Mouse (Mus musculus): ENCODE data around the gene Ryk.
A peak's percentile ranks its signal among the peaks of the same experiment; 100 is the strongest.

The Ryk gene

DNA sequence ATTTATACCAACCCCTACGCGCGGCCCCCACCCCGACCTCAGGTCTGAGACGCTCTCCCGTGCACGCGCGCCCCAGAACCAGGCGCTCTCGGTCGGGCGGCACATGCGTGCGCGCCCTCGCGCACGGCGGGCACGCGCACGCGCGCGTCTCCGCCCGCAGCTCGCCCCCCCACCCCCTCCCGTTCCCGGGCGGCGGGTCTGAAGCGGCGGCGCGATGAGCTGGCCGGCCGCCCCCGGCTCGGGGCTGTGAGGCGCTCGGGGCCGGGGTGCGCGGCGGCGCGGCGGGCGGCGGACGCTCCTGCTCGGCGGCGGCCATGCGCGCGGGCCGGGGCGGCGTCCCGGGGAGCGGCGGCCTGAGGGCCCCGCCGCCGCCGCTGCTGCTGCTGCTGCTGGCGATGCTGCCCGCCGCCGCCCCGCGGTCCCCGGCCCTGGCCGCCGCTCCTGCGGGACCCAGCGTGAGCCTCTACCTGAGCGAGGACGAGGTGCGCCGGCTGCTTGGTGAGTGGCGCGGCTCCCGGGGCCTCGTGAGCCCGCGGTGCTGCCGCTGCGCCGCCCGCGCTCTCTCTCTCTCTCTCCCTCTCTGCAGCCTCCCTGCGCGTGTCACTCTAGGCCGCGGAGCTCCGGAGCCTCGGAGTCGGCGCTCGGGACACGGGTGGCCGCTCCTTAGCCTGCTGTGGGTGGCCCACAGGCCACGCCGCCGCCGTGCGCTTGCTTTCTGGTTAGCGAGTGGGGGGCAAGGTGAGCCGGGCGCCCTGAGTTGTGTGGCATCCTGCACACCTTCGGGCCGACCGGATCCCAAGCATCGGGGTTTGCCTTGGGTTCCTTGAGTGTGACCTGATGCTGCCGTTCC lies at the start of gene Ryk:
Ryk (plus strand) TSS at position 176 of the 850 bp plus-strand sequence.
- peak; percentile 75 to 76 for DNase-seq (ENCODE audit: low spot score in 2 of 2)

DNA sequence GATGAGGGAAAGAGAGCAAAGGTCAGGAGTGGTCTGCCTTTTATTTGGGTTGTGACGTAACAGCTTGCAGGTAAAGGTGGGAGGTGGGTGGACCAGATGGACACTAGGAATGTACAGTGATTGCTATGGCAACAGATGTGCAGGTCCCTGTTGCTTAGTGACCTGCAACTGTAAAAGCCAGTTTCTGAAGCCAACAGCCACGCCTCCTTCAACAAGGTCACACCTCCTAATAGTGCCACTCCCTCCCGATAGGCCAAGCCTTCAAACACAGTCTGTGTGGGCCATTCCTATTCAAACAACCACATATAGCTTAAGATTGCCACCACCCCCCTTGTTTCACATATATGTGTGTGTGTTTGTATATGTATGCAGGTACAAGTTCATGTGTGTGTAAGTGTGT lies 45.2 kb upstream of the Ryk start:
- DNase-seq (ENCODE audit: low spot score in 2 of 2), result no peak

DNA sequence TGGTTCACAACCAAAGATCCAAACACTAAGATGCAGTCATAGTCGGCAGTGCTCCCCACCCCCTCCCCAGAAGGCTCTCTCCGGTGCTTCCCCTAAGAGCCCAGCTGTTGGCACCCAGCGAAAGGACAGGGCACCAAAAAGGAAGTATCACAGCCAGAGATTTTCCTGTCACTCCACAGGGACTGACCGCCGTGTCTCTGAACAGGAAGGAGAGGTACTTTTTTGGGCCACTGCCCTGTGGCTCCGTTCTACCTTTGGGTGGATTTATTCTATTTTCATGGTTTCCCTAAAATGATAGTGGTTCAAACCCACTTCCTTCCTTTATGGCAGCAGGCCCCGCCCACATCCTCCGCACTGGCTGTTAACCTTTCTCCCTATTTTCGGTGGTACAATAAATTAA lies 42.9 kb upstream of the Ryk start:
- no peak for DNase-seq (ENCODE audit: low spot score in 2 of 2)

DNA sequence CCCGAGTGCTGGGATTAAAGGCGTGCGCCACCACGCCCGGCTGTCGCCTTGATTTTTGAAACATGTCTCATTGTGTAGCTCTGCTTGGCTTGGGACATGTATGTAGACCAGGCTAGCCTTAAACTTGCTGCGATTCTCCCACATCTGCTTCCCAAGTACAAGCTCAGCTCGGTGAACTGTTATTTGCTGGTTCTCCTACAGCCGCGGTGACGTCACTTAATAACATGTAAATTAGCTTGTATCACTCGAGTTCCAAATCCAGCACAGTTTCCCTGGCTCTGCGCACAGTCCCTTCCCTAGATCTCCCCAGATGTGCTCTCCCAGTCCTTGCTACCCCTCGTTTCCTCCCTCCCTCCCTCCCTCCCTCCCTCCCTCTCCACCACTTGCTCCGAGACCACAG lies 41.9 kb upstream of the Ryk start:
- no peak for DNase-seq (ENCODE audit: low spot score in 2 of 2)

DNA sequence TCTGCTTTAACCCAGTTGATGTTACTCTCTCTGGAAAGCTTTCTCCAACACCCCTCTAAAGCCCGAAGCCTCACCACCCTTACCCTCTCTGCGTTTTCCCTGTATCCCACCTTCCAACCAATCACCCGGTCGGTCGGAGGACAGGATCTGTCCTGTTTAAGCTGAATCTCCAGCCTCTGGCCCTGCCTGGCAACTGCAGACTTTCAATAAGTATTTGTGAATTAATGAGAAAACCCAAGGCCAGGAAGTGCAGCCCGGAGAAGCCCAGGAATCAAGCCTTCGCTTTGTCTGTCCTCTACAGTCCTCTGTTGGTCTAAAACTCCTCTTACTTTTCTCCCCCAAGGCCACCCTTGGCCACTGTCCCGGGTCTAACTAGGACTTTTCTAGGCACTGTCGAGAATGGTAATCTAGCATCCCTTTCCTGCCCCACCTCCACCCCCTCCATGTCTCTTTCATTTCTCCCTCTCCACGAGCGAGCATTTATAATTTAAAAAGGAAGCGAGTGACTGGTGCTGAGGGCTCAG lies 41.4 kb upstream of the Ryk start:
- peak in 1 of 2 experiments; percentile 16 for DNase-seq (ENCODE audit: low spot score in 2 of 2)

DNA sequence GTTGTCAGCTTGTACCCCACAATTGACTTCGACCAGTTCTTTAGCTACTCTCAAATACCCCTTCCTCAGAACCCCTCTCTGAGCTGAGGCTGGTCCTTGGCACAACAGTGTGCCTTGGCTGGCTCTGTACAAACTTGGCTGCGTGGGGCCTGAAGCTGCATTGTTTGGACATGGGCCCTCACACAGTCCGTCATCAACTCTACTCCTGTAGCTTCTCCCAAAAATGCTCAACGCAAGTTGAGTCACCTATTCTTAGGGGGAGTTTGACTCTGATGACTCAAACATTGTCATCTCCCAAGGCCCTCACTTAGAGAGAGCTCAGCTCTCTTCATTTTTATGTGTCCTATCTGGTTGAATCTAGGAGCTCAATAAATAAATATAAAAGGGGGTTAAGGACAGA lies 36.3 kb upstream of the Ryk start:
- no peak for DNase-seq (ENCODE audit: low spot score in 2 of 2)

DNA sequence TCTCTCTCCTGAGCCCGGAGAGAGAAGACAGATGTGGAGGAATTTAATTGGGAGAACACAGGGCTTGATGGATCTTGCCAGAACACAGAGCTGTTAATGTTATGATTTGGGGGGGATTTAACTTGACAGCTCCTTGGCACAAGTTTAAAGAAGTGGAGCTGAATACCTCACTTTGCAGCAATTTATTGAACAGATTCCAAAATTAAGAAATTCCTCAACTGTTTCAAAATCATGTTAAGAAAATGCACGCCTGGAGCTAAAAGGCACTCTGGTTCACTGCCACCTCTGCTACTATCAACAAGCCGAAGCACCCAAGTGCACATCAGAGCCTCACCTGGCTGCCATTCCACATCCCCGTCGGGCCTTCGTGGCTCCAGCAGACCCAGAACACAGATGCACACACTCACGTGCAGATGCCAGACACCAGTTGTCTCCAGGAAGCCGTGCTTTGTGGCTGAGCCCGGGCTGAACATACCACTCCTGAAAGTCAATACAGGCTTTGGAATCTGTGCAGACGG lies 28.6 kb upstream of the Ryk start:
- DNase-seq (ENCODE audit: low spot score in 2 of 2), result no peak

DNA sequence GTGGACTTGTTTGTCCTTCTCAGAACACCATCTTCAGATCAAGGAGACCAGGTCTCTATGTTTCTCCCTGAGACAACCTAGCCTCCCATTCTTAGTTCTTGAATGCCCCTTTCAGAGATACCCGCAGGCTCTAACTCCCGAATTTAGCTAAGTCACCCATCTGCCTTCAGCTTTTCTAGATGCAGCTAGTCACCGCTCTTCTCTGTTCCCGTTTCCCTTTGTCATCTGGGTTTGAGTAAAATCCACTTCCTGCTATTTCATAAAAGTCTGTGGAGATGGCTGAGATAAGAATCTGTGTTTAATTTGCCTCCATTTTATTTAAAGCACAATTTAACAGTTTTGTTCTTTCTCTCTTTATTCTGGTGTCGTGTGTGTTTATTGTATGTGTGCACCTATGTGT lies 23.5 kb upstream of the Ryk start:
- no peak for DNase-seq (ENCODE audit: low spot score in 2 of 2)

DNA sequence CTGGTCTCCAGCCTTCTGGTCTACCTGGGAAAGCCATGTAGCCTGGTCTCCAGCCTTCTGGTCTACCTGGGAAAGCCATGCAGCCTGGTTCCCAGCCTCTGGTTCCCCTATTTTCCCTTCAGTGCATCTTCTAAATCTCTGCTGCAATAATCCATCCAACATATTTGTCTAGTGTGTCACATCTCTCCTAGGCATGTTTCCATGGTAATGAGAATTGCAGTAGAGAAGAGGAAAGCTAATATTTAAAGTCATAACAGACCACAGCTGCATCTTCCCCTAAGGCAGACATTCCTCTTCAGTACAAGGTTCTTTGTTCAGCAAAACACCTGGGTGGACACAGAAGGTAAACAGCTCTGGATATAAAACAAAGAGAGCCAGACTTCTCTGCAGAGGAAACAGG lies 16.5 kb upstream of the Ryk start:
- DNase-seq (ENCODE audit: low spot score in 2 of 2), result no peak

DNA sequence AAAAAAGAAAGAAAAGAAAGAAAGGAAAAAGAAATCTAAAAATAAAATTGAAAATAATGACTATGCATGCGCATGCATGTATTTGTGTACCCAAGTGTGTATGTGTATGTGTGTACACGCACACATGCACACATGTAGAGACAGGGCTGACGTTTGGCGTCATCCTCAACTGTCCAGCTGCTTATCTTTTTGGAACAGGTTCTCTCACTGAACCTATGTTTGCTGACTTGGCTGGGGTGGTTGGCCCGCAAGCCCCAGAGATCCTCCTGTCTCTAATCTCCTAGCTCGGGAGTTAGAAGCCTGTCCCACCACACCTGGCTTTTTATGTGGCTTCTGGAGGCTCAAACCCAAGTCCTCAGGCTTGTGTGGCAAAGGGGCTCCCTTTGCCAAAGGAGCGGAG lies 6.1 kb upstream of the Ryk start:
- DNase-seq (ENCODE audit: low spot score in 2 of 2), result no peak

DNA sequence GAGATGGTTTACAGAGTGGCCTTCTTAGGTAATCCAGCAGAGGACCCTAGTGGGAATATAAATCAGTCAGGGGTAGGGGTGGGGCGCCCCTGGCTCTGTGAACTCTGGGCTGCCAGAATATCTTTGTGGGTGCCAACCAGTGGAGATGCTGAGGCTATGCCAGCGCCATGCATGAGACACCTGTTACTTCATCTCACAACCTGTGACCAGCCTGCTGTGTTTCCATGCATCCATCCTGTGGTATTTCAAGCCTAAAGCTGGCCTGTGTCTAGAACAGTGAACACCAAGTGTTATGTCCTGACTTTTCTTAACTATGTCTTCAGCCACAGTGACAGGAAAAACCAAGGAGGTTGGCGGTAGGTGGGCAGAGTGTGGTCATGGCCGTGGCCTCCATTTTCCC lies 3.2 kb upstream of the Ryk start:
- DNase-seq (ENCODE audit: low spot score in 2 of 2), result no peak

DNA sequence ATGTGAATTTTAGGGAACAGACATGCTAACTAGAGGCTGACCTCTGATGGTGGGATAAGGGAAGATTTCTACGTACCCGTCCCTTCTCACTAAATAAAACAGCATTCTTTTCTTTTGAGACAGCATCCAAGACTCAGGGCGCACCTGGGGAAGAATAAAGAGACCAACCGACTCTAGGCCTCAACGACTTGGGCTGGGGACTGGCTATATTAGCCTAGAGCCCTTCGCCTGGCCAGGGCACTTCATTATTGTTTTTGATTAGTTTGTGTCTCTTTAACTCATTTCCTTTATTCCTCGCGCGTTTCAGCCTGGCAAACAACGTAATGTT lies 339 bp upstream of the Ryk start:
- no peak for DNase-seq (ENCODE audit: low spot score in 2 of 2)

DNA sequence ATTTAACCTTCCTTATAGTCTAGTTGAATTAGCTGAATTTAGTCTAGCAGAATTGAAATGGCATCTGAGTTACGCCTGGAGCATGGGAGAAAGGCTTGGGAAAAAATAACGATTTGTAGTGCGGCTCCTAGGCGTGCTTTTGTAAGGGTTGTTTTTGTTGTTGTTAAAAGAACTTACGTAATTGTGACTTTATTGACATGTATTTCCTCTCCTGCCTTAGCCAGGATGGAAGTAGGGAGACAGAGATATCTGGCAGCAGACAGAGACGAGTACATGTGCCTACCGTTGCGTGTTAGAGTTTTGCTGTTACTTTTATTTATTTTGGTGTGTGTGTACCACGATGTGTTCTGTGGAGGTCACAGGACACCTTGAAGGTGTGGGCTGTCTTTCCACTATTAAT lies 1.6 kb downstream of the Ryk start:
- DNase-seq (ENCODE audit: low spot score in 2 of 2), result no peak

DNA sequence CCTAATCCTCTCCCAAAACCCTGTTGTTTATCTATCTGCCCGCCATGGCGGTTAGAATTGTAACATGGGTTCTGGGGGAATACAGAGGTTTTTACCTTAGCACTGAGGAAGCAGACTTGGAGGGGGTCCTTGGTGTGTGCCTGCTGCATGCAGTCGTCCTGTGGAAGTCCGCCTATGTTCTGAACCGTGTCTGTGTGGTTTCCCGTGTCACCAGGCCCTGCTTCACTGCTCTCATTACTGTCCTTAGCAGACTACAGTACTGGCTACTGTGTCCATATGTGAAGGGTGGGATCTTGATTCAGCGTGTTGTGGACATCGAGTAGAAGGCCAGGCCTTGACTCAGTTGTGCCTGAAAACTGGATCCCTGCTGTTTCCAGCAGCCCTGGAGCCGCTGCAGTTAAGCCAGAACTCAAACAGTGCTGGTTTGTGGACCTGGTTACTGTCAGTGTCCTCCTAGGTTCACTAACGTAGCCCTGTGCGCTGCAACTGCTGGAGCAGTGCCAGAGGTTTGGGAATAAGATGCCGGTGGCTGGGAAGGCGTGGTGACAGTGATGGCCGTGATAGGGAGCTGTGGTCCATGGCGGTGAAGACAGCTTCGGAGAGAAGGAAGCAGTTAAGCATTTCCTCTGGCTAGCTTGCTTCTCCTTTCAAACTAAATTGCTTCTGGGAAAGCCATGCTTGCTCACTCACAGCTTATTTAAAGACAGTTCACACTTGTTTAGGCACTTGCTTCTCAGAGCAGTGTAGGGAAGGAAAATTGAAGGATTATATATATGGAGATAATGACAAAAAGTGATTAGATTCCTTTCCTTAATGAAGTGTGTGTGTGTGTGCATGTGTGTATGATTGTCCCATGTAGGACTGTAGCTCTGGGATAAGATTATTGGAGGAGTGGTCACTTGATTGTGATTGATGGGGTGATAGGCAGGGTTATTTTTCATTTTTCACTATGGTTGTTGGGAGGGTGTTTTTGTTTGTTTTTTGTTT lies 6.4 kb downstream of the Ryk start:
- no peak for DNase-seq (ENCODE audit: low spot score in 2 of 2)

DNA sequence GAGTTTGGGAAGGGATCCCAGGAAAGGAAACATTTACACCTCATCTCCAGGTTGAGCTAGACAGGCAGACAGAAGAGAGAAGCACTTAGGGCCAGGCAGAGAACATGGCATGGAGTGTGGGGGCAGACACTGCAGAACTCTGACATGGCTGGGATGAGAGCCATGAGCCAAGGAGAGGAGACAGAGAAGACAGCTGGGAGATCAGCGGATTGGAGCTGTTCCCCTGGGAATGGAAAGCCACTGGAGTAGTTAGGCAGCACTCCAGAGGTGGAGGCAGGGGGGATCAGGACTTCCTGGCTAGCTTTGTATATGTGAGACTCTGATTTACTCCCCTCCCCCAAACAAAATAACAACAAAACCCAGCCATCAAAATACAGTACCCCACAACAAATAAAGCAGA lies 7.1 kb downstream of the Ryk start:
- DNase-seq (ENCODE audit: low spot score in 2 of 2), result no peak

DNA sequence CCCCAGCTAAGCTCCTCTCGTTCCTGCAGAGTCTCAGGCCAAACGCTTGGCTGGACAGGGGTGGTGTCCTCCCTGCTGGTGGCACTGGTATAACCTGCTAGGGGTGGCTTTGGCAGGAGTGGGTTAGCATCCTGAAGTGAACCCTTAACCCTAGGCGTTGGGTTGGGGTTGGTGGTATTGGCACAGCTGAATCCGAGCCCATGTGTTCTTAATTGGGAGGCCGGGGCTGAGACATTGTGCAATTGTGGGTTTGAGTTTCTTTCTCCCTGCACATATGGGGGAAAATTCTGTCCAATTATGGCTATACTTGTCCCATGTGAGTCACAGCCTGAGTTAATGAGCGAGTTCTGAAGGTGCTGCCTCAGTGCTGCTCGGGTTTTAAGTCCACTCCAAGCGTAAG lies 7.8 kb downstream of the Ryk start:
- DNase-seq (ENCODE audit: low spot score in 2 of 2), result no peak

DNA sequence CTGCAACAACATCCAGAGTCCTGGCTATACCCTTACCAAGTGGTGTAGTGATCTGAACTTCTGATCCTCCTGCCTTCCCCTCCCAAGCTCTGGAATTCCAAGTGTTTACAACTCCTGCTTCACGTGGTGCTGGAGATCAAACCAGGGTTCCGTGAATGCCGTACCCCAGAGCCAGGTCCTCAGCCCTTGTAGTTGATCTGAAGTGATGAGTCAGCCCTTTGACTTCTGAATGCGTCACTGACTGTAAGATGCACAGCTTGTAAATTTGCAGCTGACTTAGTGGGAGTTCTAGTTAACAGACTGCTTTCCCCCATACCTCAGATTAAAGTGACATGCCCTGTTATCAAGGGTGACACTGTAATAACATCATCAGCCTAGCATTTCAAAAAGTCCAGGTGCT lies 8.9 kb downstream of the Ryk start:
- no peak for DNase-seq (ENCODE audit: low spot score in 2 of 2)

DNA sequence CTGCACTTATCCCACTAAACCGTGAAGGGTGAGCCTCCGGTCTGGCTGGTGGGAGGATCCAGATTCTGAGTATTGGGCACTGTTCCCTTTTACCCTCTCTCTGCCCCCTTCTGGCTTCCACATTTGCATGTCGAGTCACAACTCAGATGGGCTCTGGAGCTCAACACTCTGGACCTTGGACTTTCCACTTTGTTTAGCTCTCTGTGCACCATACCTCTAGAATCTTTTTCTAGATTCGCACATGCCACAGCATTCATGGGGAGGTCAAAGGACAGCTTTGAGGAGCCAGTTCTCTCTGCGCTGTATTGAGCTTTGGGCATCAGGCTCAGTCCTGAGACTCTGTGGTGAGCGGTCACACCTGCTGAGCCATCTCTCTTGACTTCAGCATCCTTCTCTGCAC lies 11.1 kb downstream of the Ryk start:
- no peak for DNase-seq (ENCODE audit: low spot score in 2 of 2)

DNA sequence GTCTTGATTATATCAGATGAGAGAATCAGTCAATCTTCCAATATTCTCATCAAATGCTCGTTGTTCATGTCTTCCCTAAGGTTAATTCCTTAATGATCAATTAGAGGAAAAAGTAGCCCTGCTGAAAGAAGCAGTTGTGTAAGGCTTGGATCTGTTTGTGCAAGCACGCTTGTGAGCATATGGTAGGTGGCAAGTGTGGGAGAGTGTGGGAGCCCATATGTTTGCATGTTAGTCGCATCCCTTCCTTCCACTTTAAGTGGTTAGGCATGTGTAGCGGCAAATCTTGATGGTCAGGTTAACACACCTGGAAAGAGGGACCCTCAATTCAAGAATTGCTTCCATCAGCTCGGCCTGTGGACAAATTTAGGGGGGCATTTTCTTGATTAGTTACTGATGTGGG lies 11.6 kb downstream of the Ryk start:
- DNase-seq (ENCODE audit: low spot score in 2 of 2), result no peak

DNA sequence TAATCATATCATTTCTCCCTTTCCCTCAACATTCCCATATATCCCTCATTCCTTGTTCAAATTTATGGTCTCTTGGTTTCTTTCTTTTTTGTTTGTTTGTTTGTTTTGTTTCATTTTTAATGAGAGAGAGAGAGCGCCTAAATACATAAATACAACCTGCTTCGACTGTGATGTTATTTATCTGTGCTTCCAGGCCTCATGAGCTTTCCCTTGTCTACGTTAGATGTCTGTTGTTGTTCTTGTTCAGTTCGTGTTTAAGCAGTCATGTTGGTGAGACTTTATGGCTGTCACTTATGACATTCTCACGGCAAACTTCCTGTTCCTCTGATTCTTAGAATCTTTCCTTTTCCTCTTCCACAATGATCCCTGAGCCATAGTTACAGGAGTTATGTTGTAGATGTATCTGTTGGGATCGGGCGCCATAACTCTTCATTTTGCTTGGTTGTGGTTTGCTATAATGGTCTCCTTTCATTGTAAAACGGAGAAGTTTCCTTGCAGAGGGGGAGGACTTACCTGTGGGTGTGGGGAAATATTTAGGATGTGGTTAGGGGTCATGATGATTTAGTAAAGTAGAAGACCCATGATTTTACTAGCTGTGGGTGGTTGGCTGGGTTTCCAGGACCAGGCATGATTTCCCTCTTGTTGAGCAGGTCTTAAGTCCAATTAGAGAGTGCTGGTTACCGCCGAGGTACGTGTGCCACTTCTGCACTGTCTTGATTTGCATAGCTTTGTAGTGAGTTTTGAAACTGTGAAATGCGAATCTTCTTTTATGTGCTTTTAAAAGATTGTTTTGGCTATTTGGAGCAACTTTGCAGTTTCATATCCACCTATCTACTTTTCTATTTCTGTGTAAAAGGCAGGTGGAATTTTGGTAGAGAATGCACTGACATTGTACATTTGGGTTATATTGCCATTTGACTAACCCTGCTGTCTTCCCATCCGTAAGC lies 17.6 kb downstream of the Ryk start:
- no peak for DNase-seq (ENCODE audit: low spot score in 2 of 2)

DNA sequence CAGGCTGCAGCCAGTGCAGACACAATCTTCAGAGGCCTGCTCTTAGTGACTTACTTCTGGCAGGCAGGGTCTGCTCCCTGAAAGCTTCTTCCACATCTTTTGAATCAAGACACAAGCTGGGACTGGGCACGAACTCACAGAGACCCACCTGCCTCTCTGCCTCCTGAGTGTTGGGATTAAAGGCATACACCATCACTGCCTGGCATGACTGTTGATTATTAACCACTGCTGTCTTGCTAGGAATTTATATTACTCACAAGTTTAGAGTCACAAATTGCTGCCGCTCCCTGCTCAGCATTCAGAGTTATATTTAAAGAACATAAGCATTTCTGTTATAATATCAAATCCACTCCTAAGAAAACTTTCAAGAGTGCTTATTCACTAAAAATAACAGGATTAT lies 23.1 kb downstream of the Ryk start:
- DNase-seq (ENCODE audit: low spot score in 2 of 2), result no peak
